Comparison of ENCODE assay signal across 13 mouse cellular contexts in genomic region chr1:90997641-90998040, GRCm38 (mm10). TPM values are rescaled to one million over a fixed set of nuclear protein-coding genes. Genes with fewer than 3 reads are reported as not detected.
DNase-seq lines count a peak whose midpoint lies in the region; ATAC-seq lines count a peak whose summit lies in the region.
"Had no signal": no experiment of that assay in that cellular context is flagged by ENCODE, and none has a peak within 500 bp of the region (broad histone marks: within the 10 kb centered on the region; RNA-seq: fewer than 3 reads in every experiment).

No protein-coding gene starts in this region.

- peaks cover 8% of the 10 kb centered on the region; the same call in 1 of the 2 replicates for H3K9me3 ChIP-seq in forebrain, embryonic 10.5 days
- no peaks in the 10 kb centered on the region; the same call in 1 of the 2 replicates for H3K9me3 ChIP-seq in forebrain, embryonic 11.5 days (ENCODE audit: control insufficient read depth, low read length)
- H3K9me3 ChIP-seq in liver, embryonic 13.5 days (replicated peaks) = 0 out of 2 replicates have a peak, but pooled peaks cover 5% of the 10 kb centered on the region
- 0 out of 2 replicates have a peak, but pooled peaks cover 2% of the 10 kb centered on the region for H3K9me3 ChIP-seq in liver, embryonic 11.5 days (ENCODE audit: control insufficient read depth, low read length)
- peaks cover 4% of the 10 kb centered on the region; the same call in 1 of the 2 replicates for H3K9me3 ChIP-seq in intestine, embryonic 16.5 days (ENCODE audit: control insufficient read depth, low read length)
- H3K9me3 ChIP-seq in neural tube, embryonic 15.5 days (replicated peaks) = no peaks in the 10 kb centered on the region

- H3K27me3 ChIP-seq in forebrain, embryonic 10.5 days (ENCODE audit: poor library complexity, severe bottlenecking) = peaks cover 19% of the 10 kb centered on the region
- H3K27me3 ChIP-seq in forebrain, embryonic 11.5 days (ENCODE audit: control insufficient read depth, insufficient read depth, low read length) = no peaks in the 10 kb centered on the region; the same call in 1 of the 2 replicates
- peaks cover 36% of the 10 kb centered on the region for H3K27me3 ChIP-seq in liver, embryonic 13.5 days
- H3K27me3 ChIP-seq in liver, embryonic 11.5 days (replicated peaks; ENCODE audit: control insufficient read depth, insufficient read depth, low read length) = peaks cover 19% of the 10 kb centered on the region
- H3K27me3 ChIP-seq in intestine, embryonic 16.5 days (replicated peaks; ENCODE audit: control insufficient read depth, insufficient read depth, low read length) = no peaks in the 10 kb centered on the region; the same call in 1 of the 2 replicates
- no peaks in the 10 kb centered on the region for H3K27me3 ChIP-seq in neural tube, embryonic 15.5 days (replicated peaks)

- no peak for ATAC-seq in forebrain, embryonic 11.5 days (replicated peaks; ENCODE audit: low FRiP score)
- ATAC-seq in liver, embryonic 13.5 days (ENCODE audit: low read depth) = no peak
- ATAC-seq in liver, embryonic 11.5 days (replicated peaks; ENCODE audit: low FRiP score) = no peak
- no peak for ATAC-seq in intestine, embryonic 16.5 days
- ATAC-seq in neural tube, embryonic 15.5 days (ENCODE audit: low FRiP score) = no peak

- no peak for DNase-seq in forebrain, embryonic 10.5 days (ENCODE audit: extremely low spot score, low spot score)
- no peak for DNase-seq in forebrain, embryonic 11.5 days (ENCODE audit: low spot score)
- no peak for DNase-seq in liver, embryonic 13.5 days
- no peak for DNase-seq in liver, embryonic 11.5 days (ENCODE audit: low spot score)
- DNase-seq in urinary bladder, postnatal 14 days (ENCODE audit: low spot score) = no peak
- DNase-seq in right cerebral cortex, postnatal 25 days = no peak
- DNase-seq: cerebellum, adult 18-20 months; thymus, postnatal 36 days had no signal

- 0 out of 2 replicates have a peak, but pooled peaks cover 2% of the 10 kb centered on the region for H3K36me3 ChIP-seq in forebrain, embryonic 10.5 days (replicated peaks)
- no peaks in the 10 kb centered on the region for H3K36me3 ChIP-seq in forebrain, embryonic 11.5 days (ENCODE audit: control insufficient read depth, insufficient read depth, low read length)
- no peaks in the 10 kb centered on the region for H3K36me3 ChIP-seq in liver, embryonic 13.5 days
- H3K36me3 ChIP-seq in liver, embryonic 11.5 days (ENCODE audit: control insufficient read depth, insufficient read depth, low read length) = no peaks in the 10 kb centered on the region
- H3K36me3 ChIP-seq in intestine, embryonic 16.5 days (ENCODE audit: control insufficient read depth, insufficient read depth, low read length) = no peaks in the 10 kb centered on the region
- no peaks in the 10 kb centered on the region for H3K36me3 ChIP-seq in neural tube, embryonic 15.5 days
- H3K36me3 ChIP-seq: G1E had no signal

- 87% methylated on average over 5 of the region's 5 CpGs for WGBS in forebrain, embryonic 10.5 days
- WGBS in forebrain, embryonic 11.5 days = 86% methylated on average over 5 of the region's 5 CpGs
- WGBS in liver, embryonic 13.5 days (ENCODE audit: insufficient replicate concordance) = 61% methylated on average over 5 of the region's 5 CpGs
- WGBS in liver, embryonic 11.5 days = 74% methylated on average over 5 of the region's 5 CpGs
- WGBS in intestine, embryonic 16.5 days = 82% methylated on average over 5 of the region's 5 CpGs
- 89% methylated on average over 5 of the region's 5 CpGs for WGBS in neural tube, embryonic 15.5 days

- H3K4me1 ChIP-seq in forebrain, embryonic 10.5 days = peaks cover 35% of the 10 kb centered on the region
- H3K4me1 ChIP-seq in forebrain, embryonic 11.5 days (replicated peaks; ENCODE audit: control insufficient read depth, insufficient read depth, low read length) = peaks cover 7% of the 10 kb centered on the region; the same call in 1 of the 2 replicates
- H3K4me1 ChIP-seq in liver, embryonic 13.5 days (replicated peaks) = peaks cover 15% of the 10 kb centered on the region
- 0 out of 2 replicates have a peak, but pooled peaks cover 7% of the 10 kb centered on the region for H3K4me1 ChIP-seq in liver, embryonic 11.5 days (replicated peaks; ENCODE audit: control insufficient read depth, insufficient read depth, low read length)
- H3K4me1 ChIP-seq in intestine, embryonic 16.5 days (ENCODE audit: control insufficient read depth, insufficient read depth, low read length) = peaks cover 10% of the 10 kb centered on the region; the same call in 1 of the 2 replicates
- peaks cover 34% of the 10 kb centered on the region for H3K4me1 ChIP-seq in neural tube, embryonic 15.5 days

- no peak overlapping the region for H3K27ac ChIP-seq in forebrain, embryonic 10.5 days
- no peak overlapping the region for H3K27ac ChIP-seq in forebrain, embryonic 11.5 days (ENCODE audit: low read depth, low read length)
- no peak overlapping the region for H3K27ac ChIP-seq in liver, embryonic 13.5 days
- H3K27ac ChIP-seq in liver, embryonic 11.5 days (ENCODE audit: low read depth, low read length) = no peak overlapping the region
- no peak overlapping the region for H3K27ac ChIP-seq in intestine, embryonic 16.5 days (ENCODE audit: low read length)
- H3K27ac ChIP-seq in neural tube, embryonic 15.5 days (replicated peaks) = peak overlapping the region; percentile 76; the same call in 1 of the 2 replicates

- H3K9ac ChIP-seq in forebrain, embryonic 11.5 days (ENCODE audit: low read length) = no peak overlapping the region
- no peak overlapping the region for H3K9ac ChIP-seq in liver, embryonic 13.5 days
- H3K9ac ChIP-seq in liver, embryonic 11.5 days (ENCODE audit: low read depth, low read length) = no peak overlapping the region
- H3K9ac ChIP-seq in intestine, embryonic 16.5 days (ENCODE audit: low read depth, low read length) = 0 out of 2 replicates have a peak overlapping the region, but pooled peaks have one; percentile 91
- 0 out of 2 replicates have a peak overlapping the region, but pooled peaks have one; percentile 83 for H3K9ac ChIP-seq in neural tube, embryonic 15.5 days (replicated peaks)

- peak overlapping the region; percentile 73 for H3K4me3 ChIP-seq in forebrain, embryonic 10.5 days
- no peak overlapping the region; the same call in 1 of the 2 replicates for H3K4me3 ChIP-seq in forebrain, embryonic 11.5 days (ENCODE audit: low read depth, low read length)
- 0 out of 2 replicates have a peak overlapping the region, but pooled peaks have one; percentile 64 for H3K4me3 ChIP-seq in liver, embryonic 13.5 days (replicated peaks)
- no peak overlapping the region for H3K4me3 ChIP-seq in liver, embryonic 11.5 days (ENCODE audit: low read depth, low read length)
- H3K4me3 ChIP-seq in intestine, embryonic 16.5 days (ENCODE audit: low read length) = no peak overlapping the region
- peak overlapping the region; percentile 88; the same call in 1 of the 2 replicates for H3K4me3 ChIP-seq in neural tube, embryonic 15.5 days (replicated peaks)

- H3K4me2 ChIP-seq in forebrain, embryonic 11.5 days (ENCODE audit: low read depth, low read length, severe bottlenecking) = no peak overlapping the region
- H3K4me2 ChIP-seq in liver, embryonic 13.5 days = no peak overlapping the region
- no peak overlapping the region for H3K4me2 ChIP-seq in liver, embryonic 11.5 days
- H3K4me2 ChIP-seq in intestine, embryonic 16.5 days (ENCODE audit: low read depth, low read length) = no peak overlapping the region
- peak overlapping the region; percentile 97 for H3K4me2 ChIP-seq in neural tube, embryonic 15.5 days

RNA-seq across cellular contexts. Expression of gene Lrrfip1, which starts 0.9 kb away (rescaled TPM):
- 25.1 and 26.4 TPM in 2 replicates for polyA plus RNA-seq in forebrain, embryonic 10.5 days (2016; fragmentation: Nextera tagmentation; extraction: Ambion mirVana)
- polyA plus RNA-seq in forebrain, embryonic 11.5 days (2014; fragmentation: Nextera tagmentation; extraction: Ambion mirVana) = 21.4 and 22.1 TPM in 2 replicates
- polyA plus RNA-seq in liver, embryonic 13.5 days (2015; fragmentation: Nextera tagmentation; extraction: Ambion mirVana) = 12.9 and 15.9 TPM in 2 replicates
- 26.5 and 29.1 TPM in 2 replicates for polyA plus RNA-seq in liver, embryonic 11.5 days (2014; fragmentation: Nextera tagmentation; extraction: Ambion mirVana)
- polyA plus RNA-seq in intestine, embryonic 16.5 days (2015; fragmentation: Nextera tagmentation; extraction: Ambion mirVana) = 69.2 and 73.7 TPM in 2 replicates
- 45.3 and 51.5 TPM in 2 replicates for polyA plus RNA-seq in neural tube, embryonic 15.5 days (2015; fragmentation: Nextera tagmentation; extraction: Ambion mirVana)
- polyA plus RNA-seq: G1E had no signal

RNA-seq across cellular contexts. Expression of gene Rab17, which starts 28.2 kb away (rescaled TPM):
- polyA plus RNA-seq in forebrain, embryonic 10.5 days (2016; fragmentation: Nextera tagmentation; extraction: Ambion mirVana) = 0.10 and 0.22 TPM in 2 replicates
- polyA plus RNA-seq in forebrain, embryonic 11.5 days (2014; fragmentation: Nextera tagmentation; extraction: Ambion mirVana) = not detected in 2 replicates
- 3.8 TPM in 2 replicates for polyA plus RNA-seq in liver, embryonic 13.5 days (2015; fragmentation: Nextera tagmentation; extraction: Ambion mirVana)
- 3.6 and 5.0 TPM in 2 replicates for polyA plus RNA-seq in liver, embryonic 11.5 days (2014; fragmentation: Nextera tagmentation; extraction: Ambion mirVana)
- polyA plus RNA-seq in intestine, embryonic 16.5 days (2015; fragmentation: Nextera tagmentation; extraction: Ambion mirVana) = 62.2 and 69.3 TPM in 2 replicates
- 1.9 TPM in 1 of 2 replicates, not detected in the other for polyA plus RNA-seq in neural tube, embryonic 15.5 days (2015; fragmentation: Nextera tagmentation; extraction: Ambion mirVana)
- polyA plus RNA-seq: G1E had no signal

RNA-seq across cellular contexts. Expression of gene Prlh, which starts 44.7 kb away (rescaled TPM):
- not detected in 2 replicates for polyA plus RNA-seq in forebrain, embryonic 10.5 days (2016; fragmentation: Nextera tagmentation; extraction: Ambion mirVana)
- polyA plus RNA-seq in forebrain, embryonic 11.5 days (2014; fragmentation: Nextera tagmentation; extraction: Ambion mirVana) = not detected in 2 replicates
- polyA plus RNA-seq in liver, embryonic 13.5 days (2015; fragmentation: Nextera tagmentation; extraction: Ambion mirVana) = 0.50 TPM in 1 of 2 replicates, not detected in the other
- polyA plus RNA-seq in liver, embryonic 11.5 days (2014; fragmentation: Nextera tagmentation; extraction: Ambion mirVana) = not detected in 2 replicates
- polyA plus RNA-seq in intestine, embryonic 16.5 days (2015; fragmentation: Nextera tagmentation; extraction: Ambion mirVana) = not detected in 2 replicates
- not detected in 2 replicates for polyA plus RNA-seq in neural tube, embryonic 15.5 days (2015; fragmentation: Nextera tagmentation; extraction: Ambion mirVana)
- polyA plus RNA-seq: G1E; liver, embryonic 16.5 days; small intestine, adult 2 months had no signal

Comparison
In these comparisons a context has a peak if more than half of its experiments do, and no peak if none do; other contexts are left out.
1. H3K4me3 ChIP-seq: peak in forebrain, embryonic 10.5 days (single experiment), liver, embryonic 13.5 days (single experiment) and neural tube, embryonic 15.5 days (single experiment); none in forebrain, embryonic 11.5 days (single experiment), liver, embryonic 11.5 days (single experiment) and intestine, embryonic 16.5 days (single experiment).
2. H3K9ac ChIP-seq: peak in intestine, embryonic 16.5 days (single experiment) and neural tube, embryonic 15.5 days (single experiment); none in forebrain, embryonic 11.5 days (single experiment), liver, embryonic 13.5 days (single experiment) and liver, embryonic 11.5 days (single experiment).
3. RNA of gene Rab17, which starts 28.2 kb away (polyA plus RNA-seq): 62.2 to 69.3 TPM in intestine, embryonic 16.5 days; 3.6 to 5.0 TPM in liver, embryonic 11.5 days, 3.8 TPM in liver, embryonic 13.5 days, 0.10 to 0.22 TPM in forebrain, embryonic 10.5 days, not detected in forebrain, embryonic 11.5 days and 1.9 TPM in neural tube, embryonic 15.5 days; every median in the first group is over 10 times any median in the second.